Mouse (Mus musculus) E14TG2a.4 (cell line): ENCODE data around the gene Trdmt1.

Experiments
- CTCF ChIP-seq: conservative IDR thresholded peaks from 2 replicates; pipeline ENCODE4 v1.5.1; 2014; ENCODE audit warnings: low read length
- NANOG ChIP-seq: IDR thresholded peaks from 2 replicates; pipeline ENCODE4 v1.6.1; 2014; ENCODE audit warnings: borderline replicate concordance, low read length, mixed read lengths
- POU5F1 ChIP-seq: IDR thresholded peaks from 2 replicates; pipeline ENCODE4 v1.6.1; 2014; ENCODE audit warnings: low read length, borderline replicate concordance

DNA sequence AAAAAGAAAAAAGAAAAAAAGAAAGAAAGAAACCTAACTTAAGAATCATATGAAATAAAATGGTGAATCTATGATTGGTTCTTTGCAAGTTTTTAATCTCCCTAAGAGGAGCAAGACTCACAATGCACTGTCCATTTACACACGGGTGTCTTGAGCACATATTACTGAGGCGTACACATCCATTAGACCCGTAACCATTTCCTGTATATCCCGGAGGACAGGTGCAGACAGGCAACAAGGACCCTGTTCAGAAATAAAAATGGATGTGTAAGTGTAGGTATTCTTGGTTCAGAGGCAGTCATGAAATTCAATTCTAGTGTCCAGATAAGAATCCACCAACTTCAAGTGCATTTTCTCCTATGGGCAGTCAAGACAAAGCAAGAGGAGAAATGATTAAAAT, 74.8 kb downstream of the Trdmt1 start:
- TF ChIP-seq CTCF: no peak
- no peak for TF ChIP-seq NANOG
- no peak for TF ChIP-seq POU5F1
